Mouse (Mus musculus) bone marrow macrophage, adult 2 months (primary cell): ENCODE results near the gene Kcna3.

ENCODE experiments used
- CTCF ChIP-seq: IDR thresholded peaks from 2 replicates; pipeline ENCODE4 v1.5.1; 2012; ENCODE audit warnings: low read depth, mild to moderate bottlenecking, low read length, moderate library complexity
- POLR2A ChIP-seq: IDR thresholded peaks from 2 replicates; pipeline ENCODE4 v1.6.1; 2012; ENCODE audit warnings: mild to moderate bottlenecking, low read depth, low read length, borderline replicate concordance

GRCm38 (mm10) chr3:107080803-107081202 is 44.8 kb downstream of the Kcna3 start:
- no peak for TF ChIP-seq CTCF
- TF ChIP-seq POLR2A: no peak
